Mouse (Mus musculus) retina, adult 2 months (tissue): ENCODE results near the gene Pcgf2.

ENCODE experiments used
- DNase-seq: peaks from one replicate; pipeline ENCODE4 v3.0.0-alpha.2; 2012; ENCODE audit warnings: low read depth, low spot score

Gene Pcgf2

DNA sequence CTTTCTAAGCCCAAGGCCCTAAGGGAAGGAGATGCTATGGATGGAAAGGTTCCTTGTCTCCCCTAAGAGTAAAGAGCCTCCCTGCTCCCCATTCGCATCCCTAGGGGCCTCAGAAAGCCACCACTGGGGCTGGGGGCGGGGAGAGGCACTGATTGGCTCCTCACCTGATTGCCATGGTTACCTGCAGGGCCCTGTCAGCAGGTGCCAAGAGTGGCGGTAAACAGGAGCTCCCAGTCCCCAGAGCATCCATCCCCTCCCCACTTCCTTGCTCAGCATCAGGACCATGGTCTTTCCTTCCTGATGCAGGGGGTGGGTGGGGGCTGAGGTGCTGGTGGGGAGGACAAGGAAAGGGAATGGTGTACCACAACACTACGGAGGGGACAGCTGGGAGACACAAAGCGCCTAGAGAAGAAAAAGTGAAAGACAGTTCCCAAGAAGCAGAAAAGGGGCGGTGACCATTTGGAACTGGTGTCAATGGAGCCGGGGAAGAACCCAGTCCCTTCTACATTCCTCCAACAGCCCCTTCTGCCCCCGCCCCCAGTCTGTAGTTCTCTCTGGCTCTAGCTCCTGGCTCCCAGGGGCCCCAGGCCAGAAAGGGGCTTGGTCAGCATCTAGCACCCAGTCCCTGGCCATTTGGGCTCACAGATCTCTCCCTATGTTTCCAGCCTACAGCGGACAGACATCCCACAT is 4.4 kb downstream of the Pcgf2 start:
- DNase-seq: no peak

- DNase-seq: no peak
These were observed 5.2 kb downstream of the Pcgf2 start for GRCm38 (mm10) chr11:97694921-97695711.

DNA sequence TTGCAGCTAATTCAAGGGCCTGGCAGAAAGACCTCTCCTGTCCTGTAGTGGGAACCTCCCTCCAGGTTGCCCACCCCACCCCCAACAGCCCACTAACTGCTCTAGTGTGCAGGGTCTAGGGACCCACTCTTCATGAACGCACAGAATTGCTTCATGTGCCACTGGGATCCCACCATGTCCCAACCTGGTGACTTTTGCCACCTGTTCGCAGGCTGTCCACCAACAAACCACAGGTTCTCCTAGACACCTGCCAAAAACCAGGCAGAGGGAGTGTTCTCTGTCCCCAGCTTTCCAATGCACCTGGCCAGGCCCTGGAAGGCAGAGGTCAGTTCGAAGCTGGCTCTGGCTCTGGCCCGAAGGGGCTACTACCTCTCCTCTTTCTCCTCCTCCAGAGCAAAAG is 5.9 kb downstream of the Pcgf2 start:
- DNase-seq: no peak

GRCm38 (mm10) chr11:97689861-97690260 is 10.4 kb downstream of the Pcgf2 start:
- no peak for DNase-seq

DNA sequence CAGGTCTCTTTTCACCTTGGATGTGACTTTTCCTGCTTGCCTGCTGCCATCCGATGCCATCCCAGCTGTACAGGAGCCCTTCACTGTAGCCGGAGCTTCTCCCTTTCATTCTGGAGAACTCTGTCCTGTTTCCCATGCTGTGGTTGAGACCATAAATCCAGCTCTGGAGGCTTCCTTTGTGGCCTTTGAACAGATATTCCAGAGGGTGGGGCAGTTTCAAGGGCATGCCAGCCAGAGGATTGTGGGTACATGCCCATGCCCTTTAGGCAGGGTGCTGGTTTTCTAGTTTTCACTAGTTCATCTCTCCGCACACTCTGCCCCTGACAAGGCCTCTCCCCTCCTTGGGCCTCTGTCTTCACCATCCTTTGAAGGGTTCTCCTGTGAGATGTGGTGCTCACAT is 13.2 kb downstream of the Pcgf2 start:
- no peak for DNase-seq

- no peak for DNase-seq
These were observed 13.9 kb downstream of the Pcgf2 start for GRCm38 (mm10) chr11:97686322-97686908.

GRCm38 (mm10) chr11:97685613-97686321 is 14.5 kb downstream of the Pcgf2 start, which contains the start of gene Cisd3:
Cisd3 (plus strand) TSS chr11:97685826.
- DNase-seq: peak; percentile 76

DNA sequence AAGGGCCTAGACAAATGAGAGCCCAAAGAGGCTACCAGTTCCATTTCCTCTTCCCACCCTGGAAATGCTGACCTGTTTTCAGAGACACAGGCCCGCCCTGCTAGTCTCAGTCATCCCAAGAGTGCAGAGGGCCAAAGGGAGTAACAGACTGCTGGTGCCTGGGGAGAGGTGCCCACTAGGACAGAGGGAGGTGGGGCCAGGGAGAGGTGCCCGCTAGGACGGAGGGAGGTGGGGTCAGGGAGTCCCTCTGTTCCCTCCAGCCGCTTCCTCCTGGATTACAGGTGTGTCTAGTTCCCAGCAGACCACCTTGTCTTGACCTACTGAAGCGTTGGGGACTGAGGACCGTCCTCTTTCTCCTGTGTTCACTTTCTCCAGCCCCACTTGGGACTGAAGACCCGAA is 15.5 kb downstream of the Pcgf2 start:
- no peak for DNase-seq

DNA sequence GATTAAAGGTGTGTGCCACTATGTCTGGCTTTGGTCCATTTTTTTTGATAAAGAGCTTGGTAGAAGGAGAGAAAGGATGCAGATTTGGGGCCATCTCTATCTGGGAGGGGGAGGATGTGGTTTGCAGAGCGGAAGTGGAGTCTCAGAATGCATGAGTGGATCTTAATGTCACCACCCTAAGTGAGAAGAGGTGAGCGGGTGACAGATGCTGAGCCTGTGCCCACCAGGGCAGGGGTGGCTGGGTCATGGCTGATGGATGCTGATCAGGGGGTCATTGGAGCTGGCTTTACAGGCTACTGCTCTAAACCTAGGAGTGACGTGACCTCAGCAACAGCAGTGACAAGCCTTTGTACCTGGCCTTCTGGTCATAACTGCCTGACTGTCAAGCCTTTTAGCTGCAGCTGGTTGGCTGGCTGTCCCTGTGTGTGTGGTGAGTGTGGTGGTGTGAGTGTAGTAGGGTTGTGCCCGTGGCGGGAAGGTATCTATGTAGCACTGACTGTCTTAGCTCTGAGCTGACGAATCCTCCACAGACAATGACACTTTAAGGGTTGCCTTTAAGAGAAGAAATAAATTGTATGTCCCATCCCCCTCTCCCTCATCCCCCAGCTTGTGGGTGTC is 16.1 kb downstream of the Pcgf2 start:
- DNase-seq: no peak

GRCm38 (mm10) chr11:97682504-97683055 is 17.7 kb downstream of the Pcgf2 start:
- DNase-seq: no peak

DNA sequence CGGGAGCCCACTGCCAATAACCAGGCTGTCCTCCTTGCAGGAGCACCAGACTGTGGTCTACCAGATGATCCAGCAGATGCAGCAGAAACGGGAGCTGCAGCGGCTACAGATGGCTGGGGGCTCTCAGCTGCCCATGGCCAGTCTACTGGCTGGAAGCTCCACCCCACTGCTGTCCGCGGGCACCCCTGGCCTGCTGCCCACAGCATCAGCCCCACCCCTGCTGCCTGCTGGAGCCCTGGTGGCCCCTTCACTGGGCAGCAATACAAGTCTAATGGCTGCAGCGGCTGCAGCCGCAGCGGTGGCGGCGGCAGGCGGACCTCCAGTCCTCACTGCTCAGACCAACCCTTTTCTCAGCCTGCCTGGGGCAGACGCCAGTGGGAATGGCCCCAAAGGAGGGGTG is 19.9 kb downstream of the Pcgf2 start:
- no peak for DNase-seq

DNA sequence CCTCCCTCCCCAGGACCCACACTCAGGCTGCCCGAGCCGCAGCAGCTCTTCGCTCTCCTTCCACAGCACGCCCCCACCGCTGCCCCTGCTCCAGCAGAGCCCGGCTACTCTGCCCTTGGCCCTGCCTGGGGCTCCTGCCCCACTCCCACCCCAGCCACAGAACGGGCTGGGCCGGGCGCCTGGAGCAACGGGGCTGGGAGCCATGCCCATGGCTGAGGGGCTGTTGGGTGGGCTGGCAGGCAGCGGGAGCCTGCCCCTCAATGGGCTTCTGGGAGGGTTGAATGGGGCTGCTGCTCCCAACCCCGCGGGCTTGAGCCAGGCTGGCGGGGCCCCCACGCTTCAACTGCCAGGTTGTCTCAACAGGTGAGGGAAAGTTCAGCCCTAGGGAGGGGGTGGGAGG is 22.0 kb downstream of the Pcgf2 start:
- no peak for DNase-seq

DNA sequence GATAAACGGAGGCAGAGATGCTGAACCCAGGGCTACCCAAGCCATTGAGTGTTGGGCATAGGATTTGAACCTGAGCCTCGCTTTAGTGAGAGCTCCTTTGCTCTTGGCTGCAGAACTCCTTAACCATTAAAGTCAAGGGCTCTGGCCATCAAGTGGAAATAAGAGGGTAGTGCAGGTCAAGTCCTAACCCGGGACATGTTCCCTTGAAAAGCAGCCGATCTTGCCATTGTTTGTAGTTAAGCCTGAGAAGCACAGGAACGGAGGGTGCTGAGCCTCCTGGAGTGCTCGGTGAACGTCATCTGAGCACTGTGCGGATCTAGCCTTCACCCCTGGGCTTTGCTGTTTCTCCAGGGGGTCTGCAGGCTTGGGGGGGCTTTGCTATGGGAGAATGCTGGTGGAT is 22.5 kb downstream of the Pcgf2 start:
- DNase-seq: no peak

GRCm38 (mm10) chr11:97677381-97677780 is 22.9 kb downstream of the Pcgf2 start:
- no peak for DNase-seq

GRCm38 (mm10) chr11:97676050-97676754 is 24.1 kb downstream of the Pcgf2 start:
- DNase-seq: no peak

- no peak for DNase-seq
These were observed 27.1 kb downstream of the Pcgf2 start for GRCm38 (mm10) chr11:97673148-97673547.

DNA sequence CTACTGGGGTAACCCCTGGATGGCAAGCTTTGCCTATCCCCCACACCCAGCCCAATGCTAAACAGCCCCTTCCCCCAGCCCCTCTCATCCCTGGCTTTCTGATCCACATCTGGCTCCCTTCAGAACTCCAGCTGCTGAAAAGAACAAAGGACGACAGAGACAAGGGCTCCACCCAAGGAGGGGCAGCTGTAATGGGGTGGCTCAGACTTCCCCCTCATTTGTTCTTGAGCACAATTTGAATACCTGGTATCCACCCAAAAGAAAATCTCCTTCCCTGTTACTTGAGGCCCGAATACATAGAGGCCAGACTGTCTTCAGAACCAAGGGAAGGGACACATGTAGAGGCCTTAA is 29.1 kb downstream of the Pcgf2 start:
- DNase-seq: no peak

GRCm38 (mm10) chr11:97670234-97671176 is 29.8 kb downstream of the Pcgf2 start:
- DNase-seq: no peak

GRCm38 (mm10) chr11:97669829-97670228 is 30.5 kb downstream of the Pcgf2 start:
- no peak for DNase-seq

- DNase-seq: no peak
These were observed 31.0 kb downstream of the Pcgf2 start for GRCm38 (mm10) chr11:97669268-97669667.
